ENCODE assay signal across 15 mouse cellular contexts in the genomic region with DNA sequence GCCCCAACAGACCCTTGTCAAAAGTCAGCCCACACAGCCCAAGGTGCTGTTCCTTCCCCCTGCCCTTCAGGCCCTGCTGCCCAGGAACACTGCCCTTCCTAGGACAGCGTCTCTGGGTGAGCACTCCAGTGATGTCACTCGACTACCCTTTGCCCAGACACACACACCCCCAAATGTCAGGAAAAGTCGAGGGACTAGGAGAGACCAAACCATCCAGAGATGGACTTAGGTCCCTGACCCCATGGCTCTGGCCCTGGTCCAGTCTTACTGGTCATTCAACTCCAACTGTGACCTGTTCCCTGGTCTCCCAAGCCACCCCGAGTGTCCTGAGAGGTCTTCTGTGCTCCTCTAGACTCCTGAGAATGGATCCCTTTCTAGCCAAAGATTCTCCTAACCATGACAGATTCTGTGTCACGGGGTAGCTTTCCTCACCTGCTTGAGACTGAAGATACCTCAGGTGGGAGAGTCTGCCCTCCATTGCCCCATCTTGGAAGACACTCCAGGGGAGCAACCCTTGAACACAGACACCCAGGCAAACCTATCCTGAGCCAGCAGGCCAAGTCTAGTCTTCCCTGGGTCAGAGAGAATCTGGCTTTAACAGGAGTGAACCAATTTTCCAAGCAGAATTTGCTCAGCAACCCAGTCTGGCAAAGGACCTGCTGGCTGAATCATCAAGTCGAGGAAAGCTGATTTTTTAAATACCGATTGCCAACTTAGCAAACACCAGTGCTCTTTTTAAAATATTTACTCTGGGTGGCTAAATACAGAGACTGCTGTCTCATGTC. TPM values are rescaled to one million over a fixed set of nuclear protein-coding genes. Genes with fewer than 3 reads are reported as not detected.
A peak's percentile ranks its signal among the peaks of the same experiment; 100 is the strongest.
DNase-seq lines count a peak whose midpoint lies in the region; ATAC-seq and TF ChIP-seq lines count a peak whose summit lies in the region.
"Had no signal": no experiment of that assay in that cellular context is flagged by ENCODE, and none has a peak within 500 bp of the region (broad histone marks: within the 10 kb centered on the region; RNA-seq: fewer than 3 reads in every experiment).

No protein-coding gene starts in this region.

- H3K4me1 ChIP-seq in lung, postnatal 0 days (ENCODE audit: insufficient read depth, low read depth, low read length) = no peaks in the 10 kb centered on the region
- peaks cover 4% of the 10 kb centered on the region for H3K4me1 ChIP-seq in embryonic fibroblast, embryonic 13.5 days (ENCODE audit: control insufficient read depth, insufficient read depth, low read length)
- H3K4me1 ChIP-seq in liver, embryonic 16.5 days (ENCODE audit: control insufficient read depth, low read depth, low read length) = no peaks in the 10 kb centered on the region; the same call in 1 of the 2 replicates
- H3K4me1 ChIP-seq: hindbrain, embryonic 12.5 days; limb, embryonic 12.5 days had no signal

- no peak for TF ChIP-seq EP300 in lung, postnatal 0 days (IDR thresholded peaks at IDR 0.05)

- WGBS in lung, postnatal 0 days = 55% methylated on average over 7 of the region's 7 CpGs
- 46% methylated on average over 7 of the region's 7 CpGs for WGBS in liver, embryonic 16.5 days (ENCODE audit: insufficient replicate concordance)

- H3K9ac ChIP-seq in lung, postnatal 0 days (replicated peaks; ENCODE audit: low read depth) = no peak overlapping the region
- no peak overlapping the region for H3K9ac ChIP-seq in liver, embryonic 16.5 days (ENCODE audit: low read depth, low read length)
- H3K9ac ChIP-seq: hindbrain, embryonic 12.5 days; limb, embryonic 12.5 days had no signal

- peak; percentile 45; the same call in 1 of the 2 replicates for ATAC-seq in frontal cortex, adult (ENCODE audit: low TSS enrichment)
- ATAC-seq in lung, postnatal 0 days = no peak
- ATAC-seq in liver, embryonic 16.5 days (ENCODE audit: low read depth) = peak; percentile 89
- ATAC-seq: forebrain, embryonic 14.5 days; Patski had no signal

- H3K9me3 ChIP-seq in lung, postnatal 0 days (ENCODE audit: low read length) = no peaks in the 10 kb centered on the region
- H3K9me3 ChIP-seq in liver, embryonic 16.5 days (replicated peaks; ENCODE audit: control insufficient read depth, low read length) = no peaks in the 10 kb centered on the region
- H3K9me3 ChIP-seq: hindbrain, embryonic 12.5 days; limb, embryonic 12.5 days had no signal

- no peak overlapping the region for H3K27ac ChIP-seq in lung, postnatal 0 days (ENCODE audit: low read length)
- H3K27ac ChIP-seq in embryonic fibroblast, embryonic 13.5 days (ENCODE audit: insufficient read depth, low read length) = peak overlapping the region; percentile 27
- H3K27ac ChIP-seq in liver, embryonic 16.5 days (ENCODE audit: low read length) = peak overlapping the region; percentile 64
- H3K27ac ChIP-seq: hindbrain, embryonic 12.5 days; limb, embryonic 12.5 days had no signal

- no peak for DNase-seq in frontal cortex, postnatal 14 days (ENCODE audit: low spot score in 2 of 2)
- peak; percentile 24 for DNase-seq in lung, postnatal 10 days
- no peak for DNase-seq in lung, postnatal 0 days (ENCODE audit: low spot score)
- DNase-seq in adrenal gland, postnatal 14 days = no peak
- DNase-seq in adrenal gland, postnatal 25 days = no peak
- DNase-seq: cerebellum, adult 8-10 months had no signal

- TF ChIP-seq CTCF in lung, postnatal 0 days (IDR thresholded peaks at IDR 0.05) = no peak
- no peak for TF ChIP-seq CTCF in embryonic fibroblast, embryonic 13.5 days (IDR thresholded peaks at IDR 0.05; ENCODE audit: borderline replicate concordance, insufficient read depth, low read length)

- TF ChIP-seq POLR2A in embryonic fibroblast, embryonic 13.5 days (IDR thresholded peaks at IDR 0.05; ENCODE audit: low read depth, low read length) = no peak

- no peaks in the 10 kb centered on the region for H3K27me3 ChIP-seq in lung, postnatal 0 days (replicated peaks; ENCODE audit: insufficient read depth, low read length)
- H3K27me3 ChIP-seq in liver, embryonic 16.5 days (ENCODE audit: control insufficient read depth, insufficient read depth, low read depth, low read length) = no peaks in the 10 kb centered on the region
- H3K27me3 ChIP-seq: Patski had no signal

- no peaks in the 10 kb centered on the region for H3K36me3 ChIP-seq in lung, postnatal 0 days (ENCODE audit: insufficient read depth, low read length)
- no peaks in the 10 kb centered on the region for H3K36me3 ChIP-seq in liver, embryonic 16.5 days (ENCODE audit: control insufficient read depth, insufficient read depth)
- H3K36me3 ChIP-seq: hindbrain, embryonic 12.5 days; limb, embryonic 12.5 days had no signal

- no peak overlapping the region for H3K4me3 ChIP-seq in lung, postnatal 0 days (ENCODE audit: low read depth, low read length)
- H3K4me3 ChIP-seq in embryonic fibroblast, embryonic 13.5 days (ENCODE audit: insufficient read depth, low read length) = no peak overlapping the region
- H3K4me3 ChIP-seq in liver, embryonic 16.5 days (ENCODE audit: low read depth, low read length) = no peak overlapping the region
- H3K4me3 ChIP-seq: hindbrain, embryonic 12.5 days; limb, embryonic 12.5 days had no signal

- no peak overlapping the region for H3K4me2 ChIP-seq in lung, postnatal 0 days (replicated peaks; ENCODE audit: low read depth, low read length)
- no peak overlapping the region for H3K4me2 ChIP-seq in liver, embryonic 16.5 days (ENCODE audit: low read depth, low read length)
- H3K4me2 ChIP-seq: hindbrain, embryonic 12.5 days; limb, embryonic 12.5 days had no signal

RNA-seq across cellular contexts. Expression of gene Fam25c, which starts 2.6 kb away (rescaled TPM):
- 0.45 TPM in 1 of 2 replicates, not detected in the other for polyA plus RNA-seq in lung, postnatal 0 days (2015; fragmentation: Nextera tagmentation; extraction: Ambion mirVana)
- polyA plus RNA-seq in embryonic fibroblast, embryonic 13.5 days (2011; ENCODE audit: insufficient read length, low read depth, missing spikeins) = not detected in 2 replicates
- polyA plus RNA-seq in liver, embryonic 16.5 days (2015; fragmentation: Nextera tagmentation; extraction: Ambion mirVana) = 0.35 and 0.57 TPM in 2 replicates
- total RNA-seq in adrenal gland, postnatal 14 days (2021) = 4.0 TPM in 1 of 2 replicates, not detected in the other
- not detected in 2 replicates for total RNA-seq in adrenal gland, postnatal 25 days (2021)
- total RNA-seq: layer of hippocampus, adult 8-10 months; megakaryocyte progenitor cell, adult 5-6 weeks had no signal
- polyA plus RNA-seq: forebrain, embryonic 14.5 days; hindbrain, embryonic 12.5 days; limb, embryonic 12.5 days; Patski had no signal

RNA-seq across cellular contexts. Expression of gene Sncg, which starts 16.7 kb away (rescaled TPM):
- 2.1 and 2.2 TPM in 2 replicates for polyA plus RNA-seq in lung, postnatal 0 days (2015; fragmentation: Nextera tagmentation; extraction: Ambion mirVana)
- 6.6 and 10.8 TPM in 2 replicates for polyA plus RNA-seq in embryonic fibroblast, embryonic 13.5 days (2011; ENCODE audit: insufficient read length, low read depth, missing spikeins)
- polyA plus RNA-seq in liver, embryonic 16.5 days (2015; fragmentation: Nextera tagmentation; extraction: Ambion mirVana) = 0.11 and 0.24 TPM in 2 replicates
- total RNA-seq in adrenal gland, postnatal 14 days (2021) = 17.4 and 33.4 TPM in 2 replicates
- 7.4 and 9.7 TPM in 2 replicates for total RNA-seq in adrenal gland, postnatal 25 days (2021)
- total RNA-seq: megakaryocyte progenitor cell, adult 5-6 weeks had no signal
- polyA plus RNA-seq: Patski had no signal

RNA-seq across cellular contexts. Expression of gene Mmrn2, which starts 17.4 kb away (rescaled TPM):
- 15.4 and 16.5 TPM in 2 replicates for polyA plus RNA-seq in lung, postnatal 0 days (2015; fragmentation: Nextera tagmentation; extraction: Ambion mirVana)
- not detected in 2 replicates for polyA plus RNA-seq in embryonic fibroblast, embryonic 13.5 days (2011; ENCODE audit: insufficient read length, low read depth, missing spikeins)
- 3.0 and 3.4 TPM in 2 replicates for polyA plus RNA-seq in liver, embryonic 16.5 days (2015; fragmentation: Nextera tagmentation; extraction: Ambion mirVana)
- total RNA-seq in adrenal gland, postnatal 14 days (2021) = 34.2 and 35.1 TPM in 2 replicates
- 26.1 and 31.2 TPM in 2 replicates for total RNA-seq in adrenal gland, postnatal 25 days (2021)
- total RNA-seq: megakaryocyte progenitor cell, adult 5-6 weeks had no signal

RNA-seq across cellular contexts. Expression of gene Glud1, which starts 47.3 kb away (rescaled TPM):
- 63.2 and 64.3 TPM in 2 replicates for polyA plus RNA-seq in lung, postnatal 0 days (2015; fragmentation: Nextera tagmentation; extraction: Ambion mirVana)
- polyA plus RNA-seq in embryonic fibroblast, embryonic 13.5 days (2011; ENCODE audit: insufficient read length, low read depth, missing spikeins) = 159 and 181 TPM in 2 replicates
- polyA plus RNA-seq in liver, embryonic 16.5 days (2015; fragmentation: Nextera tagmentation; extraction: Ambion mirVana) = 145 and 155 TPM in 2 replicates
- 217 and 322 TPM in 2 replicates for total RNA-seq in adrenal gland, postnatal 14 days (2021)
- total RNA-seq in adrenal gland, postnatal 25 days (2021) = 148 and 181 TPM in 2 replicates

RNA-seq across cellular contexts. Expression of gene Shld2, which starts 47.6 kb away (rescaled TPM):
- 7.5 and 9.7 TPM in 2 replicates for polyA plus RNA-seq in lung, postnatal 0 days (2015; fragmentation: Nextera tagmentation; extraction: Ambion mirVana)
- 7.4 and 10.1 TPM in 2 replicates for polyA plus RNA-seq in embryonic fibroblast, embryonic 13.5 days (2011; ENCODE audit: insufficient read length, low read depth, missing spikeins)
- polyA plus RNA-seq in liver, embryonic 16.5 days (2015; fragmentation: Nextera tagmentation; extraction: Ambion mirVana) = 7.6 and 8.3 TPM in 2 replicates
- 12.2 and 13.0 TPM in 2 replicates for total RNA-seq in adrenal gland, postnatal 14 days (2021)
- 13.5 and 16.4 TPM in 2 replicates for total RNA-seq in adrenal gland, postnatal 25 days (2021)
